Mouse (Mus musculus): ENCODE data around the gene Plekha7. TPM values are rescaled to one million over a fixed set of nuclear protein-coding genes. Genes with fewer than 3 reads are reported as not detected.

Gene Plekha7
- polyA plus RNA-seq, 1 experiment from 2014 or later, result 10.4 TPM

GRCm38 (mm10) chr7:116156072-116156893, 151.9 kb downstream of the Plekha7 start:
- ATAC-seq (ENCODE audit: low FRiP score), result no peak
- H3K4me2 ChIP-seq, result no peak overlapping the region

GRCm38 (mm10) chr7:116153781-116154368, 154.3 kb downstream of the Plekha7 start:
- Histone ChIP-seq H3K4me3 (ENCODE audit: low read depth, low read length) (no peak overlapping the region), H3K36me3 (ENCODE audit: control insufficient read depth, insufficient read depth, low read length) (peaks cover 8% of the 10 kb centered on the region; the same call in 1 of the 2 replicates), H3K4me1 (ENCODE audit: control insufficient read depth, insufficient read depth, low read length) (no peaks in the 10 kb centered on the region), H3K27me3 (ENCODE audit: control insufficient read depth, insufficient read depth, low read length) (no peaks in the 10 kb centered on the region), H3K9ac (ENCODE audit: low read length) (no peak overlapping the region), H3K4me2 (no peak overlapping the region), H3K27ac (ENCODE audit: low read depth, low read length) (no peak overlapping the region), H3K9me3 (ENCODE audit: control insufficient read depth, low read length) (no peaks in the 10 kb centered on the region)
- no peak for ATAC-seq (ENCODE audit: low FRiP score)
- DNase-seq (ENCODE audit: low spot score, missing footprints), result no peak
- 85% methylated on average over 2 of the region's 2 CpGs for WGBS

More at GRCm38 (mm10) chr7:116156072-116156893, 151.9 kb downstream of the Plekha7 start:
- Histone ChIP-seq H3K9ac (ENCODE audit: low read length) (no peak overlapping the region), H3K27me3 (ENCODE audit: control insufficient read depth, insufficient read depth, low read length) (no peaks in the 10 kb centered on the region), H3K36me3 (ENCODE audit: control insufficient read depth, insufficient read depth, low read length) (peaks cover 8% of the 10 kb centered on the region; the same call in 1 of the 2 replicates), H3K4me3 (ENCODE audit: low read depth, low read length) (no peak overlapping the region), H3K9me3 (ENCODE audit: control insufficient read depth, low read length) (no peaks in the 10 kb centered on the region), H3K27ac (ENCODE audit: low read depth, low read length) (no peak overlapping the region), H3K4me1 (ENCODE audit: control insufficient read depth, insufficient read depth, low read length) (no peaks in the 10 kb centered on the region)
- DNase-seq (ENCODE audit: low spot score, missing footprints), result no peak
- 70% methylated on average over 17 of the region's 17 CpGs for WGBS

GRCm38 (mm10) chr7:116149568-116149967, 158.6 kb downstream of the Plekha7 start:
- no peaks in the 10 kb centered on the region for H3K4me1 ChIP-seq (ENCODE audit: control insufficient read depth, insufficient read depth, low read length)
- no peak overlapping the region for H3K9ac ChIP-seq (ENCODE audit: low read length)
- peaks cover under 1% of the 10 kb centered on the region; the same call in 1 of the 2 replicates for H3K36me3 ChIP-seq (ENCODE audit: control insufficient read depth, insufficient read depth, low read length)
- DNase-seq (ENCODE audit: low spot score, missing footprints) (no peak), ATAC-seq (ENCODE audit: low FRiP score) (no peak)
- H3K4me3 ChIP-seq (ENCODE audit: low read depth, low read length), result no peak overlapping the region
- H3K27ac ChIP-seq (ENCODE audit: low read depth, low read length), result no peak overlapping the region
- H3K27me3 ChIP-seq (ENCODE audit: control insufficient read depth, insufficient read depth, low read length), result no peaks in the 10 kb centered on the region
- H3K9me3 ChIP-seq (ENCODE audit: control insufficient read depth, low read length), result no peaks in the 10 kb centered on the region
- WGBS, result 65% methylated on average over 4 of the region's 4 CpGs
- no peak overlapping the region for H3K4me2 ChIP-seq

- H3K4me1 ChIP-seq (ENCODE audit: control insufficient read depth, insufficient read depth, low read length), result no peaks in the 10 kb centered on the region
- H3K27me3 ChIP-seq (ENCODE audit: control insufficient read depth, insufficient read depth, low read length), result no peaks in the 10 kb centered on the region
- no peak for ATAC-seq (ENCODE audit: low FRiP score)
- H3K4me2 ChIP-seq, result no peak overlapping the region
- H3K9me3 ChIP-seq (ENCODE audit: control insufficient read depth, low read length), result no peaks in the 10 kb centered on the region
- 91% methylated on average over 2 of the region's 2 CpGs for WGBS
- H3K9ac ChIP-seq (ENCODE audit: low read length), result no peak overlapping the region
- no peak overlapping the region for H3K4me3 ChIP-seq (ENCODE audit: low read depth, low read length)
- no peak overlapping the region for H3K27ac ChIP-seq (ENCODE audit: low read depth, low read length)
- no peaks in the 10 kb centered on the region; the same call in none of the 2 replicates for H3K36me3 ChIP-seq (ENCODE audit: control insufficient read depth, insufficient read depth, low read length)
- DNase-seq (ENCODE audit: low spot score, missing footprints), result no peak
Observed at GRCm38 (mm10) chr7:116147114-116147513, 161.1 kb downstream of the Plekha7 start.

- ATAC-seq (ENCODE audit: low FRiP score), result no peak
- Histone ChIP-seq H3K27ac (ENCODE audit: low read depth, low read length) (no peak overlapping the region), H3K27me3 (ENCODE audit: control insufficient read depth, insufficient read depth, low read length) (no peaks in the 10 kb centered on the region), H3K9ac (ENCODE audit: low read length) (no peak overlapping the region), H3K9me3 (ENCODE audit: control insufficient read depth, low read length) (no peaks in the 10 kb centered on the region), H3K4me2 (no peak overlapping the region), H3K4me3 (ENCODE audit: low read depth, low read length) (no peak overlapping the region), H3K36me3 (ENCODE audit: control insufficient read depth, insufficient read depth, low read length) (peaks cover 2% of the 10 kb centered on the region), H3K4me1 (ENCODE audit: control insufficient read depth, insufficient read depth, low read length) (no peaks in the 10 kb centered on the region)
- 95% methylated on average over 6 of the region's 6 CpGs for WGBS
- no peak for DNase-seq (ENCODE audit: low spot score, missing footprints)
Observed at GRCm38 (mm10) chr7:116145030-116145429, 163.1 kb downstream of the Plekha7 start.

- no peak for DNase-seq (ENCODE audit: low spot score, missing footprints)
- Histone ChIP-seq H3K36me3 (ENCODE audit: control insufficient read depth, insufficient read depth, low read length) (peaks cover 6% of the 10 kb centered on the region; the same call in 1 of the 2 replicates), H3K9ac (ENCODE audit: low read length) (no peak overlapping the region), H3K9me3 (ENCODE audit: control insufficient read depth, low read length) (no peaks in the 10 kb centered on the region), H3K4me3 (ENCODE audit: low read depth, low read length) (no peak overlapping the region), H3K27ac (ENCODE audit: low read depth, low read length) (no peak overlapping the region), H3K4me2 (no peak overlapping the region), H3K4me1 (ENCODE audit: control insufficient read depth, insufficient read depth, low read length) (no peaks in the 10 kb centered on the region), H3K27me3 (ENCODE audit: control insufficient read depth, insufficient read depth, low read length) (no peaks in the 10 kb centered on the region)
- WGBS, result 90% methylated on average over 3 of the region's 3 CpGs
- no peak for ATAC-seq (ENCODE audit: low FRiP score)
Observed at GRCm38 (mm10) chr7:116137671-116138070, 170.5 kb downstream of the Plekha7 start.

- no peak overlapping the region for H3K9ac ChIP-seq (ENCODE audit: low read length)
- H3K36me3 ChIP-seq (ENCODE audit: control insufficient read depth, insufficient read depth, low read length), result peaks cover 6% of the 10 kb centered on the region; the same call in 1 of the 2 replicates
- no peak overlapping the region for H3K4me3 ChIP-seq (ENCODE audit: low read depth, low read length)
- DNase-seq (ENCODE audit: low spot score, missing footprints) (no peak), ATAC-seq (ENCODE audit: low FRiP score) (no peak)
- H3K27ac ChIP-seq (ENCODE audit: low read depth, low read length), result no peak overlapping the region
- H3K9me3 ChIP-seq (ENCODE audit: control insufficient read depth, low read length), result no peaks in the 10 kb centered on the region
- 89% methylated on average over 12 of the region's 12 CpGs for WGBS
- H3K4me2 ChIP-seq, result no peak overlapping the region
- no peaks in the 10 kb centered on the region for H3K4me1 ChIP-seq (ENCODE audit: control insufficient read depth, insufficient read depth, low read length)
- no peaks in the 10 kb centered on the region for H3K27me3 ChIP-seq (ENCODE audit: control insufficient read depth, insufficient read depth, low read length)
Observed at GRCm38 (mm10) chr7:116137149-116137548, 171.0 kb downstream of the Plekha7 start.

- no peak overlapping the region for H3K4me3 ChIP-seq (ENCODE audit: low read depth, low read length)
- 79% methylated on average over 31 of the region's 31 CpGs for WGBS
- H3K9ac ChIP-seq (ENCODE audit: low read length), result no peak overlapping the region
- peaks cover 3% of the 10 kb centered on the region; the same call in 1 of the 2 replicates for H3K36me3 ChIP-seq (ENCODE audit: control insufficient read depth, insufficient read depth, low read length)
- H3K9me3 ChIP-seq (ENCODE audit: control insufficient read depth, low read length), result no peaks in the 10 kb centered on the region
- DNase-seq (ENCODE audit: low spot score, missing footprints), result no peak
- no peak for ATAC-seq (ENCODE audit: low FRiP score)
- no peaks in the 10 kb centered on the region for H3K4me1 ChIP-seq (ENCODE audit: control insufficient read depth, insufficient read depth, low read length)
- no peak overlapping the region for H3K27ac ChIP-seq (ENCODE audit: low read depth, low read length)
- no peak overlapping the region for H3K4me2 ChIP-seq
- no peaks in the 10 kb centered on the region for H3K27me3 ChIP-seq (ENCODE audit: control insufficient read depth, insufficient read depth, low read length)
Observed at GRCm38 (mm10) chr7:116134413-116135292, 173.5 kb downstream of the Plekha7 start.
